Mouse (Mus musculus) heart, embryonic 13.5 days (tissue): ENCODE measurements around the gene Fzr1. TPM values are rescaled to one million over a fixed set of nuclear protein-coding genes. Genes with fewer than 3 reads are reported as not detected.
A peak's percentile ranks its signal among the peaks of the same experiment; 100 is the strongest.

Experiments
- ATAC-seq: fragments of 200-750 bp; cut with Nextera tagmentation; 2 replicates; pipeline ENCODE4 v1.8.0; 2017; ENCODE audit warnings: moderate TSS enrichment; ENCODE audit not compliant: insufficient number of reproducible peaks, low FRiP score, low TSS enrichment; ENCODE audit errors: extremely low read depth
- H3K27ac ChIP-seq: fragments of 300-500 bp; sonication (generic); replicated peaks from 2 replicates; pipeline ENCODE4 v1.5.1; 2015; ENCODE audit warnings: moderate library complexity, mild to moderate bottlenecking, inconsistent platforms
- H3K27me3 ChIP-seq: fragments of 300-500 bp; sonication (generic); replicated peaks from 2 replicates; pipeline ENCODE4 v1.6.1; 2015; ENCODE audit warnings: mild to moderate bottlenecking, inconsistent platforms
- H3K36me3 ChIP-seq: fragments of 300-500 bp; sonication (generic); 2 replicates; pipeline ENCODE4 v1.6.1; 2015; ENCODE audit warnings: mild to moderate bottlenecking, inconsistent platforms
- H3K4me1 ChIP-seq: fragments of 300-500 bp; sonication (generic); 2 replicates; pipeline ENCODE4 v1.6.1; 2015; ENCODE audit warnings: inconsistent platforms
- H3K4me2 ChIP-seq: fragments of 300-500 bp; sonication (generic); 2 replicates; pipeline ENCODE4 v1.6.1; 2015; ENCODE audit warnings: inconsistent platforms, mild to moderate bottlenecking, moderate library complexity
- H3K4me3 ChIP-seq: fragments of 300-500 bp; sonication (generic); 2 replicates; pipeline ENCODE4 v1.5.1; 2015; ENCODE audit warnings: moderate library complexity, mild to moderate bottlenecking, inconsistent platforms
- H3K9ac ChIP-seq: fragments of 300-500 bp; sonication (generic); 2 replicates; pipeline ENCODE4 v1.6.1; 2015; ENCODE audit warnings: inconsistent platforms, mild to moderate bottlenecking, moderate library complexity
- H3K9me3 ChIP-seq: fragments of 300-500 bp; sonication (generic); 2 replicates; pipeline ENCODE4 v1.6.1; 2016; ENCODE audit warnings: inconsistent platforms
- WGBS: fragments of 180-500 bp; shearing (Covaris S2); methylation state at CpG from one replicate; pipeline ENCODE4 v1.1.7; 2015; ENCODE audit warnings: mixed read lengths; 5-methylcytosine and 5-hydroxymethylcytosine counted together
- polyA plus RNA-seq: library from polyadenylated mRNA; unstranded; fragments of >200 nt; fragmentation: Nextera tagmentation; extraction: Ambion mirVana; gene quantifications from 2 replicates; pipeline ENCODE4 v1.2.1, GENCODE M21; 2015

Gene Fzr1
- 72.2 and 78.1 TPM in 2 replicates for polyA plus RNA-seq

DNA sequence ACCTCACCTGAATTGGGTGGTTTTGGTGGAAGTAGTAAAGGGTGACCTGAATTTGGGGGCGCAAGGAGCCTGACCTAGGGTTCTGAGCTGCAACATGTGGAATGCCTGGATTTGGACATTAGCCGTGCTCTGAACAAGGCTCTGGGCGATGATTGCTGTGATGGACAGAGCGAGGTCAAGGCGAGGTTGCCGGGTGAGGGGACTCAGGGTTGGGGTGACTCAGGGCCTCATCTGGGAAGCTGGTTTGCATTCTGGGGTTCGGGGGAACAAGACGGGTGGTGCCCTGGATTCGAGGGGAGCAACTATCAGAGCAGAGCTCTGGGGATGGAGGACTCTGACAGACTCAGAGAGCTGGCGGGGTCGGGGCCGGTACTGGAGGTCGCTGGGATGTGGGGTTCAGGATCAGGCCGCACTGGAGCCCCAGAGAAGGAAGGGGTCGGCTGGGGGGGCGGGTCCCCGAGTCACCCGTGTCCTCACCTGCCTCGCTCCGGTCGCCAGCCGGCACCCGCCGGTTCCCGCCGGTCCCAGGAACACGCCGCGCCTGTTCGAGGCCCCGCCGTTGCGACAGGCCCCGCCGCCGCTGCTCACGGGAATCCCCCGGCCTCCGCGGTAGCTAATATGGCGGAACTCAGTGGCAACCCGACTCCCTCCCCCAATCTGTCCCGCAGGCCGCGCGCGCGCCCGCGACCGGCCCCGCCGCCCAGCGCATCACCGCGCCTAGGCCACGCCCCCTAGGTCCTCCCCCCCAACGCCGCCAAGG, at the start of gene Fzr1:
TSS of gene Fzr1 (minus strand) at position 724 of the 760 bp plus-strand sequence.
- peak; percentile 3; the same call in 1 of the 2 replicates for ATAC-seq
- Histone ChIP-seq H3K4me2 (peak within 1 kb of the TSS; percentile 84), H3K4me1 (peaks cover 47% of the 10 kb centered on the region), H3K9me3 (no peaks in the 10 kb centered on the region), H3K27me3 (no peaks in the 10 kb centered on the region), H3K4me3 (peak within 1 kb of the TSS; percentile 83), H3K9ac (peak within 1 kb of the TSS; percentile 97), H3K27ac (peak within 1 kb of the TSS; percentile 85), H3K36me3 (peaks cover 35% of the 10 kb centered on the region)
- WGBS, result under 1% methylated on average over 58 of the region's 59 CpGs

DNA sequence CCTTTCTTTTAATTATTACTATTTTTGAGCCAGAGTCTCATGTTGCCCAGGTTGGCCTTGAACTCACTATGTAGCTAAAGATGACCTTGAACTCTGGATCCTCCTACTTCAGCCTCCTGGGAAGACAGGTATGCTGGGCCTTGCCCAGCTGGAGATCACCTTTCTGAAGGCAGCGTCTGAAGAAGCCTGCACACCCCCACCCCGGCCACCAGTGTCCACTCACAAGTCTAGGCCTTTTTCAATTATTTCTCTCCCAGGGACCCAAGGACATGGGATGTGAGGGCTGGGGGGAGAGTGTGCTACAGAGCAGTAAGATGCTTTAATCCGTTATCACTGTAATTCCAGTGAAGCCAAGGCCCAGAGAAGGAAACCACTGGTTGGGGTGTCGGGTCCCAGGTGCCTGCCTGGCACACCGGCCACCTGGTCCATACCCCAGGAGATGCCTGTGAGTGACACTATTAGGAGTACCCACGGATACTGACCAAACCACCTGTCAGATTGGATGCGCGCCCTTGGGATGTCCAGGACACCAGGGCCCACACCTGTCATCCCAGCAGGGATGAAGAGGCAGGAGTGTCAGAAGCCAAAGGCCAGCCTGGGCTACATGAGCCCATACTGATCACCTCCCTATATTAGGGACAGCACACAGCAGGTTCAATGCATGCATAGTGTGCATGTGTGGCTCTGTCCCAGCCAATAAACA, 49.6 kb upstream of the Fzr1 start:
- Histone ChIP-seq H3K9me3 (no peaks in the 10 kb centered on the region), H3K9ac (no peak overlapping the region), H3K4me1 (peaks cover 62% of the 10 kb centered on the region), H3K27ac (no peak overlapping the region), H3K36me3 (no peaks in the 10 kb centered on the region), H3K4me3 (no peak overlapping the region; the same call in 1 of the 2 replicates), H3K4me2 (no peak overlapping the region), H3K27me3 (peaks cover 16% of the 10 kb centered on the region; the same call in 1 of the 2 replicates)
- ATAC-seq, result no peak
- 78% methylated on average over 8 of the region's 8 CpGs for WGBS

DNA sequence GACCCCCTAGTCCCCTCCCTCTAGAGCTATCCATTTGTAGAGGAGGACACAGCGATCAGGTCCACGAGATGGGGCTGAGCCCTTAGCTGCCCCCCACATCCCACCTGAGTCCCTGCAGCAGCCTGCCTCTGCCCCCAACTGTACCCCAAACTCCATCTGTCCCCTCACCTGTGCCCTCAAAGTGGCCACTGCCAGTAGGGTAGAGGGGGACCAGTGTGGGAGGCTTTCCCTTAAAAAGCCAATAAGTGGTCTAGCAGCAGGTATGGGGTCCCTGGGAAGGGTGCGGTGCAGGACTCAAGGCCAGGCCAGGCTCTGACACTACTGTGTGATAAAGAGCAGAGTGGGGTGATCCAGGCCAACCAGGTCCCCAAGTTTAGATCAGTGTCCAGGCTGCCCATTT, 49.0 kb upstream of the Fzr1 start:
- peak overlapping the region; percentile 81 for H3K4me3 ChIP-seq
- peaks cover 58% of the 10 kb centered on the region for H3K4me1 ChIP-seq
- WGBS, result 24% methylated on average over 3 of the region's 3 CpGs
- peak overlapping the region; percentile 94 for H3K4me2 ChIP-seq
- peak overlapping the region; percentile 95 for H3K9ac ChIP-seq
- H3K27me3 ChIP-seq, result peaks cover 13% of the 10 kb centered on the region; the same call in 1 of the 2 replicates
- H3K9me3 ChIP-seq, result no peaks in the 10 kb centered on the region
- H3K36me3 ChIP-seq, result no peaks in the 10 kb centered on the region
- no peak overlapping the region for H3K27ac ChIP-seq
- no peak for ATAC-seq

DNA sequence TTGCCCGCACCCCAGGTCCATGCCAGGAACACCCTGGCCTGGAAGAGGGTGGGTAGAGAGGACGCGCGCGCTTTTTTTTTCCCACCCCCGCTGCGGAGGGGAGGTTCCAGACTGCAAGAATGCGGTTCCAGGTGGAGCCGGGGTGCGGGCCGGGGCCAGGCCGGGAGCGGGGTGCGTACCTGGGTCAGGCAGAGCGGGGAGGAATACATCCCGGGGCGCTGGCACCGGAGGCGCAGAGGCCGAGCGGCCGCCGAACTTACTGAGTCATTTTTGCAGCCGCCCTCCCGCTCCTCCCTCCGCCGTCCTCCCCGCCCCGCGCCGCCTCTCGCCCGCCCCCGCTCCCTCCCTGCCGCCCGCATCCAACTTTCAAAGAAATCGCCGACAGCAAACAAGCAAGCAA, 48.6 kb upstream of the Fzr1 start:
- under 1% methylated on average over 21 of the region's 38 CpGs for WGBS
- Histone ChIP-seq H3K9ac (peak overlapping the region; percentile 95), H3K9me3 (no peaks in the 10 kb centered on the region), H3K4me3 (peak overlapping the region; percentile 81), H3K27me3 (peaks cover 13% of the 10 kb centered on the region; the same call in 1 of the 2 replicates), H3K27ac (peak overlapping the region; percentile 66), H3K4me1 (peaks cover 61% of the 10 kb centered on the region), H3K36me3 (no peaks in the 10 kb centered on the region), H3K4me2 (peak overlapping the region; percentile 94)
- no peak for ATAC-seq

DNA sequence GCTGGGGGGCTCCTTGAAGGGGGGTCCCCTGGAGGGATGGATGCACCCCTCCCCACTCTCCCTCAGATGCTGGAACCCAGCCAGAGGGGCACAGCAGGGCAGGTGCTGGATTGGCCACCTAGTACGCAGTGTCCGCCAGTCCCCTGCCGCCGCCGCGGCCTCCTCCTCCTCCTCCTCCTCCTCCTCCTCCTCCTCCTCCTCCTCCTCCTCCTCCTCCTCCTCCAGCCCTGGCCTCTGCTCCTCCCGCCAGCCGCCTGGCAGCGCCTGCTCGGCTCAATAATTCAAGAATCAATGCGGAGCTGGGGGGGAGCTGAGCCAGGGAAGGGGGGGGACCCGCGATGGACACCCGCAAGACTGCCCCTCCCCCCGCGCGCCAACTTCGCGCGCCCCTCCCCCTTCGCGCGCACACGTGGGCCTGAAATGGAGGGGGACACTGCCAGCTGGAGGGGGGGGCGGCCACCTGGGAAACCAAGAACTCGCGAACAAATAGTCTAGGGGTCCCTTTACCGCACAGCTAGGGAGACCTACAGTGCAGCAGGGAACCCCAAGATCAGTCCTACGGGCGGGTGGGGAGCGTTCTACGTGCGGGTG, 47.9 kb upstream of the Fzr1 start:
- Histone ChIP-seq H3K27me3 (peaks cover 13% of the 10 kb centered on the region; the same call in 1 of the 2 replicates), H3K4me2 (peak overlapping the region; percentile 94), H3K9ac (peak overlapping the region; percentile 95), H3K27ac (peak overlapping the region; percentile 78), H3K4me1 (peaks cover 58% of the 10 kb centered on the region), H3K4me3 (peak overlapping the region; percentile 81), H3K36me3 (no peaks in the 10 kb centered on the region), H3K9me3 (no peaks in the 10 kb centered on the region)
- ATAC-seq, result no peak
- under 1% methylated on average over 18 of the region's 33 CpGs for WGBS

DNA sequence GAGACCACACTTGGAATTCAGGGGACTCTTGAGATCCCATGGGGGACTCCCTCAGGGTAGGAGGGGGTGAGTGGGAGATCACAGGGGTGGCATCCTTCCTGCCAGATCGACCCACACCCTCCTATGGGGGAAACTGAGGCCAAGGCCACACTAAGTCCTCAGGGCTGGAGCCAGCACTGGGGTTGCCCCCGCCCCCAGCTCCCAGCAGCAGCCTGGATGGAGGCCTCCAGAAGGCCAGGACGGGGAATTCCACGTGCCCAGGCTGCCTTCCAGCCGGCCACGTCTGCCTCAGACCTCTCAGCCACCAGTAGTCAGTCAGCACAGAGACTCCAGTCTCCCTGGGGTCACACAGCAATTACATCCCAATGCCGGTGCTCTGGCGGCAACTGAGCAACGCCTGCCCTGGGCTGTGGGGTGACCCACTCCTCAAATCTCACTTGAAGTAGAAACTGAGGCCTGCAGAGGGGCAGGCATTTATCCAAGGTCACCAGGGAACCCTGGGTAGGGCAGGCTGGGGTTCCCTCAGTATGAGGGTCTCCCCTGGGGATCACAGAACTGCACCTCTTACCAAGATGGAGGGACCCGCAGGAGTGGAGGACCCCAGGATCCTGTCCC, 47.0 kb upstream of the Fzr1 start:
- no peaks in the 10 kb centered on the region for H3K9me3 ChIP-seq

DNA sequence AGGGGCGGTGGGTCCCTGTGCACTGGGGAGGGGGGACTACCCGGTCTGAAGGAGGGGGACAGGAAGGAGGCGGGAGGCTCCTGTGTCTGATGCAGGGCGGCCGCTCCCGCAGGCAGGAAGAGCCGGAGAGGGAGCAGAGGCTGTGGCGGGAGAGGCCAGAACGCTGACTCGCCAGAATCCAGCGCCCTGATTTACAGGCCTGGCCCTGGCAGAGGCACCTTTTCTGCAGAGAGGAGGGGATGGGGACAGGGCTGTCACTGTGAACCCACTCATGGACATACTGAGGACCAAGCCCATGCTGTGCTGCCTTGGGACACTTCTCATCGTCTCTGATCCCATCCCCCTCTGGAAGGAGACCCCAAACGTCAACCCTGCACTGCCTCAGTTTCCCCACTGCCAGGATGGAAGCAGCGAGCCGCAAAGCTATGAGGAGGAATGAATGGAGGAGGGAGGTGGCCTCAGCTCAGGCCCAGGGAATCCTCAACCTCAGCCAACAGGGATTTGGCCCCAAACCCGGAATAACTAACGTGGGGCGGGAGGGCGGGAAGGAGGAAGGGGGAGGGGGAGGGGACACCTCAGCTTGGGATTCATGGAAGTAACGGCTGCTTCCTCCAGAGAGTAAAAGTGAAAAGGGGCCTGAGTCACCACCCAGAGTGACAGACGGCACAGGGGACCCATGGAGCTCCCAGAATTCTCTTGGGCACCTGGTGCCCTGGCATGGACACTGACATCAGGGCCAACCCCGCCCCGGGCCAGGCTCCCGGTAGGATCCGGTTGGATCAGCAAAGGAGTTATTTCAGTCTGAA, 46.1 kb upstream of the Fzr1 start:
- WGBS, result 13% methylated on average over 23 of the region's 25 CpGs
- Histone ChIP-seq H3K9ac (peak overlapping the region; percentile 95), H3K27me3 (peaks cover 13% of the 10 kb centered on the region; the same call in 1 of the 2 replicates)

More for the DNA sequence above, 47.0 kb upstream of the Fzr1 start:
- no peak for ATAC-seq
- 27% methylated on average over 10 of the region's 10 CpGs for WGBS
- H3K27me3 ChIP-seq, result peaks cover 13% of the 10 kb centered on the region; the same call in 1 of the 2 replicates
- peaks cover 53% of the 10 kb centered on the region for H3K4me1 ChIP-seq
- H3K27ac ChIP-seq, result peak overlapping the region; percentile 78
- H3K4me3 ChIP-seq, result peak overlapping the region; percentile 81
- H3K4me2 ChIP-seq, result peak overlapping the region; percentile 94
- peaks cover 4% of the 10 kb centered on the region for H3K36me3 ChIP-seq
- H3K9ac ChIP-seq, result peak overlapping the region; percentile 95

DNA sequence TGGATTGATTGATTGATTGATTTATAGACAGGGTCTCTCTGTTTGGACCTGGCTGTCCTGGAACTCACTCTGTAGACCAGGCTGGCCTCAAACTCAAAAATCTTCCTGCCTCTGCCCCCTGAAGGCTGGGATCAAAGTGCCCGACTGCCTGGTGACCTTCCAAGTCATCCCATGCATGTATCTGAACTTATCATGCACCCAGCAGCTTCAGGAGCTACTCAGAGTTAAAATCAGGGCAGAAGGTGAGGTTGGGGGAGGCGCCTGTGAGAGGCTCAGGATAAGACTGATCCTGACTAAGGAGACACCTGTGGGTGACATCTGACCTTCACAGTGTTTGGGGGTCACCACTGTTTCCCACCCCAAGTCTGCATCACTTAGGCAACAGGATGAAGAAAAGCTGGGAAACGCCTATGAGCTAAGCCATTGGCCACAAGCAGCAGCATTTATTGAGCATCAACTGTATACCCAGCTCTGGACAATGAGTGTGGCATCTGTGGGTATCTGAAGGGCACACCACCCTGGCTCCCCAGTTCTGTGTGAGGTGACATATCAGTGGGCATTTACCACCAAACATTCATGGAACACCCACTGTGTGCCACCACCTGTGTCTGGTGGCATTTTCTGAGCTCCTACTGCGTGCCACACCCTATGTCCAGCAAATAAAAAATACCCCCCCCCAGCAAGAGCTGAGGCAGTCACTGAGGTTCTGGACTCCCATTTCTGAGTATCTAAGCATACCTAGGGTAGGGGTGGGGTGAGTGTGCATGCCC, 45.3 kb upstream of the Fzr1 start:
- Histone ChIP-seq H3K27ac (peak overlapping the region; percentile 78), H3K4me1 (peaks cover 53% of the 10 kb centered on the region), H3K9ac (peak overlapping the region; percentile 95), H3K36me3 (peaks cover 18% of the 10 kb centered on the region), H3K27me3 (peaks cover 13% of the 10 kb centered on the region; the same call in 1 of the 2 replicates), H3K9me3 (no peaks in the 10 kb centered on the region), H3K4me3 (no peak overlapping the region), H3K4me2 (peak overlapping the region; percentile 94)
- WGBS, result 72% methylated on average over 4 of the region's 4 CpGs
- ATAC-seq, result no peak

More for the DNA sequence above, 46.1 kb upstream of the Fzr1 start:
- Histone ChIP-seq H3K4me1 (peaks cover 50% of the 10 kb centered on the region), H3K4me2 (peak overlapping the region; percentile 94), H3K9me3 (no peaks in the 10 kb centered on the region), H3K36me3 (peaks cover 11% of the 10 kb centered on the region), H3K4me3 (peak overlapping the region; percentile 81), H3K27ac (peak overlapping the region; percentile 78)
- ATAC-seq, result no peak

DNA sequence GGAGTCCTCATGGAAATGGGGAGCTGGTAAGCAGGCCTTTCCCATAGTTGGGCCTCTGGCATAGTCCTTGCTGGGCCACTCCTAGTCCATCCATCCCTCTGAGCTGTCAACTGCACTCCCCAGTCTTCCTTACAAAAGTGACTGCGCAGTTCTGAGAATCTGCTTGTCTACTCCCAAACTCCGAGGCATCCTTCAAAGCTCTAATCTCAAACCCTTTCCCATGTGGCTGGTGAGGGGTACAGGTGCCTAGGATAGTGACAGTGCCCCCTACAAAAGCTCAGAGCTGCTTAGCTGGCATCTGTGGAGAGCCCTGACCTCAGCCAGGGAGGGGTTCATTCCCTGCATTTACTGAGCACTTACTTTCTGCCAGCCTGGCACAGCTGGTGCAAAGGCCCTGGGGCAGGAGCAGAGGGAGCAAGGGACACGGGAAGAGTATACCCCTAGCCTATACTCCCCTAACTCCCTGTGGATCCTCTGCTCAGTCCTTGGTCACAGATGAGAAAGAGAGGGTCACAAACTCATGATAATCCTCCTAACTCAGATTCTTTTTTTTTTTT, 44.4 kb upstream of the Fzr1 start:
- no peak for ATAC-seq
- Histone ChIP-seq H3K27ac (no peak overlapping the region), H3K4me3 (no peak overlapping the region), H3K9ac (0 out of 2 replicates have a peak overlapping the region, but pooled peaks have one; percentile 7), H3K4me1 (peaks cover 62% of the 10 kb centered on the region), H3K36me3 (peaks cover 23% of the 10 kb centered on the region), H3K4me2 (no peak overlapping the region), H3K9me3 (no peaks in the 10 kb centered on the region), H3K27me3 (peaks cover 8% of the 10 kb centered on the region; the same call in 1 of the 2 replicates)
- 73% methylated on average over 3 of the region's 3 CpGs for WGBS
